Mouse (Mus musculus) embryonic facial prominence, embryonic 11.5 days (tissue): ENCODE data around the gene Fndc5. TPM values are rescaled to one million over a fixed set of nuclear protein-coding genes. Genes with fewer than 3 reads are reported as not detected.

Source experiments
- ATAC-seq: fragments of 200-750 bp; cut with Nextera tagmentation; replicated peaks from 2 replicates; pipeline ENCODE4 v1.8.0; 2017; ENCODE audit warnings: low read depth; ENCODE audit not compliant: insufficient number of reproducible peaks, low FRiP score, low TSS enrichment
- DNase-seq: peaks from one replicate; pipeline ENCODE4 v3.0.0-alpha.2; 2015; ENCODE audit warnings: low spot score
- H3K27ac ChIP-seq: fragments of 300-500 bp; sonication (generic); replicated peaks from 2 replicates; pipeline ENCODE4 v1.5.1; 2014; ENCODE audit warnings: mild to moderate bottlenecking, low read depth, low read length, control low read depth
- H3K27me3 ChIP-seq: fragments of 300-500 bp; sonication (generic); 2 replicates; pipeline ENCODE4 v1.6.1; 2014; ENCODE audit warnings: mild to moderate bottlenecking, low read length, moderate library complexity, mixed read lengths; ENCODE audit not compliant: control insufficient read depth, insufficient read depth
- H3K36me3 ChIP-seq: fragments of 300-500 bp; sonication (generic); replicated peaks from 2 replicates; pipeline ENCODE4 v1.6.1; 2014; ENCODE audit warnings: low read depth, mild to moderate bottlenecking, low read length, moderate library complexity, mixed read lengths; ENCODE audit not compliant: control insufficient read depth, insufficient read depth
- H3K4me1 ChIP-seq: fragments of 300-500 bp; sonication (generic); 2 replicates; pipeline ENCODE4 v1.6.1; 2014; ENCODE audit warnings: low read length, mixed read lengths; ENCODE audit not compliant: control insufficient read depth, insufficient read depth
- H3K4me2 ChIP-seq: fragments of 300-500 bp; sonication (generic); 2 replicates; pipeline ENCODE4 v1.6.1; 2014; ENCODE audit warnings: low read depth, mild to moderate bottlenecking, control low read depth, low read length, moderate library complexity
- H3K4me3 ChIP-seq: fragments of 300-500 bp; sonication (generic); 2 replicates; pipeline ENCODE4 v1.5.1; 2014; ENCODE audit warnings: low read depth, low read length, control low read depth
- H3K9ac ChIP-seq: fragments of 300-500 bp; sonication (generic); replicated peaks from 2 replicates; pipeline ENCODE4 v1.6.1; 2014; ENCODE audit warnings: mild to moderate bottlenecking, control low read depth, low read length
- H3K9me3 ChIP-seq: fragments of 300-500 bp; sonication (generic); replicated peaks from 2 replicates; pipeline ENCODE4 v1.6.1; 2016; ENCODE audit warnings: mild to moderate bottlenecking, low read length, inconsistent platforms, mixed read lengths; ENCODE audit not compliant: control insufficient read depth
- WGBS: fragments of 180-500 bp; shearing (Covaris S2); extraction: QIAGEN DNeasy Blood & Tissue Kit; methylation state at CpG from one replicate; pipeline ENCODE4 v1.1.7; 2014; 5-methylcytosine and 5-hydroxymethylcytosine counted together
- polyA plus RNA-seq: library from polyadenylated mRNA; unstranded; fragments of >200 nt; fragmentation: Nextera tagmentation; extraction: Ambion mirVana; gene quantifications from 2 replicates; pipeline ENCODE4 v1.2.1, GENCODE M21; 2014

Fndc5 gene
- polyA plus RNA-seq, 1 experiment from 2014 or later, result 3.8 TPM

DNA sequence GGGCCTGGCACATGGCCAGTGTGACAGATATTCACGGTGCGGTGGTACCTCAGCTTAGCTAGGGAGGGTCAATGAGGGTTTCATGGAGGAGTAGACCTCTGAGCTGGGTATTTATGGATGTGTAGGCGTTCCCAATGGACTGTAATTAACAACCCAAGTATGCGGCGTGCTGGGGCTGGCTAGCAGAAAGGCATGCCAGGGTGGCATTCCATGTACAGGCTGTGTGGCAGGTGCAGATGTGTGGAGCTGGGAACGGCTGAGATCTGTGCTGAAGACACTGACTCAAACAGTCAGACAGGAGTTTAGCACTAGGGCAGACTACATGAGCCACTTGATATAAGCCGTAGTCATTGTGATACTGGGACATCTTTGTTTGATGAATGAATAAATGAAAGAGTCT, 28.2 kb upstream of the Fndc5 start:
- no peak for DNase-seq
- no peak overlapping the region for H3K4me2 ChIP-seq
- WGBS, result 89% methylated on average over 7 of the region's 7 CpGs
- H3K27me3 ChIP-seq, result peaks cover 21% of the 10 kb centered on the region
- ATAC-seq, result no peak
- no peak overlapping the region for H3K4me3 ChIP-seq
- H3K9me3 ChIP-seq, result no peaks in the 10 kb centered on the region
- peaks cover 4% of the 10 kb centered on the region for H3K4me1 ChIP-seq
- no peaks in the 10 kb centered on the region for H3K36me3 ChIP-seq
- no peak overlapping the region for H3K9ac ChIP-seq
- no peak overlapping the region for H3K27ac ChIP-seq

DNA sequence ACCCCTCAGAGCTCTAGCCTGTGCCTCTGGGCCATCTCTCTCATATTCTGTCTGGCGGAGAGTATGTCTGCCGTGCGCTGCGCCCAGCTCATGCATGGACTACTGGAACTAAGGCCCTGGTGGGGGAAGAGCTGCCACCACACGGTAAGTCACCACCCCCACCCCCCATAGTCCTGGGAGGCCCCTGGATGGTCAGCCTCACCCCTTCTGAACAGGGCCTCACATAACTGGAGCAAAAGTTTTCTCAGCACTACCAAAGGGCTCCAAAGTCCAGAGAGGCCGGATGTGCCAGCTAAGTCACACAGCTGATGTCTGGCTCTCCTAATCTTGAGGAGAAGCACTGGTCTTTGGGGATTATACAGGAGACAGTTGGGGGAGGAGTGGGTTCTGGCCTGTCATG, 26.0 kb upstream of the Fndc5 start:
- DNase-seq (no peak), ATAC-seq (no peak)
- no peak overlapping the region for H3K4me3 ChIP-seq
- WGBS, result 88% methylated on average over 6 of the region's 6 CpGs
- no peaks in the 10 kb centered on the region for H3K36me3 ChIP-seq
- no peak overlapping the region for H3K9ac ChIP-seq
- no peak overlapping the region for H3K4me2 ChIP-seq
- peaks cover 4% of the 10 kb centered on the region for H3K27me3 ChIP-seq
- no peaks in the 10 kb centered on the region for H3K9me3 ChIP-seq
- H3K27ac ChIP-seq, result no peak overlapping the region
- no peaks in the 10 kb centered on the region for H3K4me1 ChIP-seq

- Histone ChIP-seq H3K4me1 (no peaks in the 10 kb centered on the region), H3K36me3 (no peaks in the 10 kb centered on the region), H3K9ac (no peak overlapping the region), H3K4me2 (no peak overlapping the region), H3K27me3 (no peaks in the 10 kb centered on the region; the same call in 1 of the 2 replicates), H3K4me3 (no peak overlapping the region), H3K9me3 (no peaks in the 10 kb centered on the region), H3K27ac (no peak overlapping the region)
- ATAC-seq (no peak), DNase-seq (no peak)
- WGBS, result 60% methylated on average over 11 of the region's 11 CpGs
Measured at GRCm38 (mm10) chr4:129111350-129111749, 25.4 kb upstream of the Fndc5 start.

DNA sequence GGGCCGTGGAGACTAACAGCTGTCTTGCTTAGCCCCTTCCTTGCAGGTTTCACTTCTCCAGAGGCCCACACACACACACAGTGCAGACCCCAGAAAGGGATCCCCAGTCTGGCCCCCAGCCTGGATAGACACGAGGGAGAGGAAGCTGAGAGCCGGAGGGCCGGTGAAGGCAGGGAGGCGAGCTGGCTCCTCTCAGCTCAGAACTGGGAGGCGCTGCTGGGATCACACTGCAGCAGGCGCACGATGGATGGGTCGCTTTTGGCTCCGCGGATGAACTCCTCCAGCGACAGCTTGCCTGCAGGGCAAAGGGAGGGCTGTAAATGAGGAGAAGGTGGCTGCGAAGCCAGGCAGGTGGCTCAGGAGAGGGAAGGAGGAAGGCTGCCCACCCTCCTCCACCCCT, 24.6 kb upstream of the Fndc5 start:
- Histone ChIP-seq H3K4me2 (no peak overlapping the region), H3K4me1 (no peaks in the 10 kb centered on the region), H3K36me3 (no peaks in the 10 kb centered on the region), H3K9me3 (no peaks in the 10 kb centered on the region), H3K9ac (no peak overlapping the region), H3K27ac (no peak overlapping the region), H3K27me3 (no peaks in the 10 kb centered on the region; the same call in 1 of the 2 replicates), H3K4me3 (no peak overlapping the region)
- DNase-seq (no peak), ATAC-seq (no peak)
- 59% methylated on average over 13 of the region's 13 CpGs for WGBS

DNA sequence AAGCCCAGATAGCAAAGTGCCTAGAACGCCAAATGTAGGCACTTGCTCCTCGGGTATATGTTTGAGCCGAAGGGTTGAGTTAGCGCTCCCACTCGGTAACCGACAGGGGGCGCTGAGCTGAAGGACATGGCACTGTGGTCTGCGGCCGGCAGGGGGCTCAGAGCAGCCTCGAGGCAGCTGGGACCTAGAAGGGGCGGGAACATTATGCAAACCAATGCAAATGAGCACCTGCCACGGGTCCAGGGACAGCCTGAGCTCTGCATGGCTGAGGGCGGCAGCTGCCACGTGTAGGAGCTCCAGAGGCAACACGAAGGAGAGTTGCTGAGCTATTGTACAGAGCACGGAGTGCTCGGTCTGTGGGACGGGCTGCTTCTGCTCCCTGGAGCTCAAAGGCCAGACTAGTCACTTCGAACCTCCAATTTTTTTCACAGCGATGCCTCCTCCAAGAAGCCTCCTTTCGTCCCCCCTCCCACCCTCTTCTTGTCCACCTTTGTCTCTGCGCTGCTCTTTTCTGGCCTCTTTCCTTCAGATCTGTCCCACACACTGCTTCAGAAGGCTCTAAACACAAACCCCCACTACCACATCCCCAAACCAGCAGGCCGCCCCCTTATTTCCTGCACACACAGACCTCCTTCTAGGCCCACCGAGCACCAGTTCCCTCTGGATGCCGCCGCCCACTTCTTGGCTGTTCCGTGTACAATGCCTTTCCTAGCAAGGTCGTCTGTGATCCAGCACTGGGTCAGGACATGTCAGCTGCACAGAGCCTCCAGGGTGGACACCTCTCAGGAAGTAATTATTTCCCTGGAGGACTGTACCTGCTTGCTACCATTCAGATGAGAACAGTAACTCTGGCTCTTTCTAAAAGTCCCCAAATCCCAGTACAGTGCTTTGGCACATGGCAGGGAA, 23.5 kb upstream of the Fndc5 start:
- H3K4me2 ChIP-seq, result no peak overlapping the region
- H3K27me3 ChIP-seq, result no peaks in the 10 kb centered on the region; the same call in 1 of the 2 replicates
- H3K4me3 ChIP-seq, result no peak overlapping the region
- DNase-seq (peak; percentile 84), ATAC-seq (peak; percentile 85)
- WGBS, result 34% methylated on average over 28 of the region's 28 CpGs
- no peaks in the 10 kb centered on the region for H3K9me3 ChIP-seq
- no peaks in the 10 kb centered on the region for H3K4me1 ChIP-seq
- H3K36me3 ChIP-seq, result no peaks in the 10 kb centered on the region
- H3K9ac ChIP-seq, result no peak overlapping the region
- no peak overlapping the region for H3K27ac ChIP-seq

- no peak for ATAC-seq
- WGBS, result 93% methylated on average over 8 of the region's 8 CpGs
- no peak for DNase-seq
- Histone ChIP-seq H3K4me2 (no peak overlapping the region), H3K27ac (no peak overlapping the region), H3K9ac (no peak overlapping the region), H3K4me1 (peaks cover 6% of the 10 kb centered on the region), H3K27me3 (peaks cover 14% of the 10 kb centered on the region), H3K9me3 (no peaks in the 10 kb centered on the region), H3K36me3 (no peaks in the 10 kb centered on the region), H3K4me3 (no peak overlapping the region)
Measured at GRCm38 (mm10) chr4:129116703-129117102, 20.1 kb upstream of the Fndc5 start.

DNA sequence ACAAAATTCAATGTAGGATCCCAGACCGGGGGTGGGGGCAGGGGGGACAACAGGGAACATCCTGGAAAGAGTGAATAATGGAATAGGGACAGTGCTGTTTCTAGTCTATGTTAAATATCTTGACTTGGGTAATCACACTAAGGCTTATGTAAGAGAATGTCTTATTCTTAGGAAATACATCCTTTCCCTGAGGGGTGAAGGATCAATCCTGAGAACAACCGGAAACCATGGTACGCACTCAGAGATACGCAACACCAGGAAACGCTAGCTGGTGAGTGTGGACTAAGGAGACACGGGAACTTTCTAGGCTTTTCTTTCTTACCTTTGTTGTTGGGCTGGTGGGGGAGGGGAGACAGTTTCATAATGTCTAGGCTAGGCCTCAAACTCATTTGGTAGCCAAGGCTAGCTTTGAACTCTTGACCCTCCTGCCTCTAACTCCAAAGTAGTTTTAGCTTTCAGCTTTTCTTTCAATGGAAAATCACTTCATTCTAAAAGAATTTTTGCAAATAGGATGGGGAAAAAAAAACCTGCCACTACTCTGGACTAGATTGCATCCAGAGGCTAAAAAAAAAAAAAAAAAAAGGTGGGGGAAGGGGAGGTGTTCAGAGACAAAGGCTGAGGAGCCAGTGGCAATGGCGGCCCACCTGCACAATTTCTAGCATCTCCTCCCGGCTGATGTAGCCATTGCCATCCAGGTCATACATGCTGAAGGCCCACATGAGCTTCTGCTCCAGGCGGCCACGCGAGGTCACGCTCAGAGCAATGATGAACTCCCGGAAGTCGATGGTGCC, 18.9 kb upstream of the Fndc5 start:
- DNase-seq (no peak), ATAC-seq (no peak)
- WGBS, result 85% methylated on average over 14 of the region's 14 CpGs
- H3K27ac ChIP-seq, result no peak overlapping the region
- no peak overlapping the region for H3K9ac ChIP-seq
- no peaks in the 10 kb centered on the region for H3K9me3 ChIP-seq
- H3K36me3 ChIP-seq, result no peaks in the 10 kb centered on the region
- peaks cover 7% of the 10 kb centered on the region for H3K4me1 ChIP-seq
- H3K27me3 ChIP-seq, result peaks cover 20% of the 10 kb centered on the region
- no peak overlapping the region for H3K4me2 ChIP-seq
- no peak overlapping the region for H3K4me3 ChIP-seq

- H3K27me3 ChIP-seq, result peaks cover 20% of the 10 kb centered on the region
- WGBS, result 75% methylated on average over 10 of the region's 10 CpGs
- DNase-seq (no peak), ATAC-seq (no peak)
- no peak overlapping the region for H3K4me2 ChIP-seq
- H3K9ac ChIP-seq, result no peak overlapping the region
- no peaks in the 10 kb centered on the region for H3K9me3 ChIP-seq
- H3K4me1 ChIP-seq, result peaks cover 7% of the 10 kb centered on the region
- H3K36me3 ChIP-seq, result no peaks in the 10 kb centered on the region
- H3K4me3 ChIP-seq, result no peak overlapping the region
- H3K27ac ChIP-seq, result no peak overlapping the region
Measured at GRCm38 (mm10) chr4:129119708-129120107, 17.1 kb upstream of the Fndc5 start.
